Mouse (Mus musculus) midbrain, embryonic 11.5 days (tissue): ENCODE measurements at regions not wholly inside any gene's neighbourhood (a gene's known extent, or its start where the extent isn't known, plus 50 kb on each side); places are given as distances from the start of the nearest gene placed in this dataset.
A peak's percentile ranks its signal among the peaks of the same experiment; 100 is the strongest.

Source experiments
- ATAC-seq: fragments of 200-750 bp; cut with Nextera tagmentation; 2 replicates; pipeline ENCODE4 v1.8.0; 2017; ENCODE audit warnings: moderate TSS enrichment, moderate library complexity; ENCODE audit not compliant: low FRiP score
- DNase-seq: peaks from one replicate; pipeline ENCODE4 v3.0.0; 2015; ENCODE audit warnings: low spot score; ENCODE audit errors: missing footprints
- H3K27ac ChIP-seq: fragments of 300-500 bp; sonication (generic); 2 replicates; pipeline ENCODE4 v1.5.1; 2014; ENCODE audit warnings: low read depth, low read length
- H3K27me3 ChIP-seq: fragments of 300-500 bp; sonication (generic); 2 replicates; pipeline ENCODE4 v1.6.1; 2014; ENCODE audit warnings: mild to moderate bottlenecking, low read length, moderate library complexity, mixed read lengths; ENCODE audit not compliant: control insufficient read depth, insufficient read depth
- H3K36me3 ChIP-seq: fragments of 300-500 bp; sonication (generic); 2 replicates; pipeline ENCODE4 v1.6.1; 2014; ENCODE audit warnings: mild to moderate bottlenecking, low read length, moderate library complexity, mixed read lengths; ENCODE audit not compliant: control insufficient read depth, insufficient read depth
- H3K4me1 ChIP-seq: fragments of 300-500 bp; sonication (generic); 2 replicates; pipeline ENCODE4 v1.6.1; 2014; ENCODE audit warnings: low read length; ENCODE audit not compliant: control insufficient read depth, insufficient read depth
- H3K4me2 ChIP-seq: fragments of 300-500 bp; sonication (generic); 2 replicates; pipeline ENCODE4 v1.6.1; 2014; ENCODE audit warnings: mild to moderate bottlenecking, moderate library complexity
- H3K4me3 ChIP-seq: fragments of 300-500 bp; sonication (generic); 2 replicates; pipeline ENCODE4 v1.5.1; 2014; ENCODE audit warnings: low read depth, low read length
- H3K9ac ChIP-seq: fragments of 300-500 bp; sonication (generic); 2 replicates; pipeline ENCODE4 v1.6.1; 2014; ENCODE audit warnings: low read length
- H3K9me3 ChIP-seq: fragments of 300-500 bp; sonication (generic); 2 replicates; pipeline ENCODE4 v1.6.1; 2016; ENCODE audit warnings: low read length; ENCODE audit not compliant: control insufficient read depth
- WGBS: fragments of 180-500 bp; shearing (Covaris S2); extraction: QIAGEN DNeasy Blood & Tissue Kit; methylation state at CpG from one replicate; pipeline ENCODE4 v1.1.7; 2014; 5-methylcytosine and 5-hydroxymethylcytosine counted together

GRCm38 (mm10) chr3:137762213-137762884 lies 91.0 kb downstream of the Gm21962 start:
- H3K27me3 ChIP-seq = no peaks in the 10 kb centered on the region
- H3K4me2 ChIP-seq = no peak overlapping the region
- no peaks in the 10 kb centered on the region for H3K36me3 ChIP-seq
- no peaks in the 10 kb centered on the region for H3K9me3 ChIP-seq
- DNase-seq (no peak), ATAC-seq (no peak)
- 79% methylated on average over 14 of the region's 14 CpGs for WGBS
- H3K4me3 ChIP-seq = no peak overlapping the region
- no peak overlapping the region for H3K27ac ChIP-seq
- H3K4me1 ChIP-seq = no peaks in the 10 kb centered on the region
- H3K9ac ChIP-seq = no peak overlapping the region

DNA sequence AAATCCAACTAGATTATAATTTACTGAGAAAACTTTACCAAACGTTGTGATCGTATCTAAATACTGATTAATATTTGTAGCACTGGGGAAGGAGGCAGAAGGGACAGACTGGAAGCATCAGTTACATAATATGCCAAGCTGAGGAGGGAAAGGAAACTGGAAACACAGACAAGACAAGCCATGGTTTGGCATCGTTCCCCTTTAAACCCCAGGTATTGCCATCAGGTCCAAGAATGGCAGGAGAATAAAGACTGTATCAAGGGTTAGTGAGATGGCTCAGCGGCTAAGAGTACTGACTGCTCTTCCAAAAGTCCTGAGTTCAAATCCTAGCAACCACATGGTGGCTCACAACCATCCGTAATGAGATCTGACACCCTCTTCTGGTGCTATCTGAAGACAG lies 92.1 kb downstream of the Gm21962 start:
- ATAC-seq (no peak), DNase-seq (no peak)
- Histone ChIP-seq H3K4me2 (no peak overlapping the region), H3K4me1 (no peaks in the 10 kb centered on the region), H3K4me3 (no peak overlapping the region), H3K36me3 (no peaks in the 10 kb centered on the region), H3K27ac (no peak overlapping the region), H3K27me3 (no peaks in the 10 kb centered on the region), H3K9me3 (no peaks in the 10 kb centered on the region), H3K9ac (no peak overlapping the region)
- WGBS = 90% methylated on average over 5 of the region's 5 CpGs

DNA sequence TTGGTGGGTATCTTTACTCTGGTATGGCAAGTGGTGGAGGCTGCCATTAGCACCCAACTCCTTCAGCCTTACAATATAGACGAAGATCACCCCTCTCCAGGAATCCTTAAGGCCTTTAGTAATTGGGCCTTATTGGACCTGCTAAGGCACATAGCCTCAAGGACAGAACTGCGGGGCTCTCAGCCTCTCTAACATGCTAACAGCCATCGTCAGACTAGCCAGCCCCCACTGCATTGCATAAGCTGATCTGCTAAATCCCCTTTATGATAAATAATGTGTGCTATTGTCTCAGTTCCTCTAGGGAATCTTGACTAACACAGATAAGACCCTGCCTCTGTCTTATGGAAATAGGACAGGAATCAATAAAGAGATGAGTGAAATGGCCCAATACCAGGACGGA lies 95.7 kb upstream of the H2afz start:
- peak; percentile 55 for ATAC-seq
- no peak for DNase-seq
- Histone ChIP-seq H3K4me3 (no peak overlapping the region), H3K9ac (no peak overlapping the region), H3K9me3 (no peaks in the 10 kb centered on the region), H3K4me1 (no peaks in the 10 kb centered on the region), H3K4me2 (no peak overlapping the region), H3K27ac (no peak overlapping the region), H3K27me3 (no peaks in the 10 kb centered on the region), H3K36me3 (no peaks in the 10 kb centered on the region)
- WGBS = 67% methylated on average over 4 of the region's 4 CpGs

- peaks cover 6% of the 10 kb centered on the region for H3K4me1 ChIP-seq
- H3K4me3 ChIP-seq = no peak overlapping the region
- no peak overlapping the region for H3K27ac ChIP-seq
- H3K9me3 ChIP-seq = no peaks in the 10 kb centered on the region
- no peaks in the 10 kb centered on the region for H3K36me3 ChIP-seq
- H3K27me3 ChIP-seq = no peaks in the 10 kb centered on the region
- no peak overlapping the region for H3K9ac ChIP-seq
- no peak overlapping the region for H3K4me2 ChIP-seq
- DNase-seq (no peak), ATAC-seq (peak; percentile 27)
- WGBS = 87% methylated on average over 6 of the region's 6 CpGs
Measured at GRCm38 (mm10) chr3:137775076-137775849, 89.0 kb upstream of the H2afz start.

DNA sequence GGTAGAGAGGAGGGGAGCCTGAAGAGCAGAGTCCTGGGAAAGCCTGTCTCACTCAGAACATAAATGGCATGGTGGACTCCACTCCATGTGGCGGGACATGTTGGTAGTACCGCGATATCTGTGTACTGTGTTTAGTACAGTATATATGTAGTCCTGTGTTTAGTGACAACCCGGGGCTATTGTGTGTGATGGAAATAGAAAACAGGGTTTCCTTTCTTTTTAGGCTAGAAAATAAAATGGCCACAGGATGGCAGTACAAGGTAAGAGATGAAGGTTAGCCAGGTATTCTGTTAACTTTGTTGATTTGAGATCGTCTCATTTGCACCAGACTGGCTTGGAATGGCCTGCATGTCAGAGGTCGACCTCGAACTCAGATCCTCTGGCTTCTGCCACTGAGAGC lies 86.2 kb upstream of the H2afz start:
- H3K36me3 ChIP-seq = no peaks in the 10 kb centered on the region
- WGBS = 50% methylated on average over 7 of the region's 7 CpGs
- H3K27ac ChIP-seq = no peak overlapping the region
- H3K4me1 ChIP-seq = peaks cover 7% of the 10 kb centered on the region
- H3K4me2 ChIP-seq = no peak overlapping the region
- H3K4me3 ChIP-seq = no peak overlapping the region
- H3K9me3 ChIP-seq = no peaks in the 10 kb centered on the region
- H3K27me3 ChIP-seq = no peaks in the 10 kb centered on the region
- H3K9ac ChIP-seq = no peak overlapping the region
- peak; percentile 88 for DNase-seq
- peak; percentile 47 for ATAC-seq

DNA sequence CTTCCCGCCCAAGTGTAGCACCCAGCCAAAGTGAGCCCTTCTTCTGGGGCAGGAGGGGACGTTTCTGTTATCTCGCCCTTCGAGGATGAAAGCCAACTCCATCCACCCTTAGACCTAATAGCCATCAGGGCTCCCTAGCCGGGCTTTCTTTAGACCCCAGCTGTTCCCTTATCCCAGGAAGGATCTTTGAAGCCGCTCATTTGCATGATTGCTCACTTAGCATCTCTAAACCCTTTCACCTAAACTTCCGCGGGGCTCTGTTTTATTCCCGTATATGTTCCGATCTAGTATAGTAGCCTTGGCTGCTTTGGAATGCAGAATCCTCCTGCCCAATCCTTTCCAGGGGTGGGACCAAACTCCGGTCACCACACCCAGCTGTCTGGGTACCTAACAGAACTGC lies 84.3 kb upstream of the H2afz start:
- Histone ChIP-seq H3K27ac (no peak overlapping the region), H3K4me2 (0 out of 2 replicates have a peak overlapping the region, but pooled peaks have one; percentile 3), H3K4me3 (no peak overlapping the region), H3K4me1 (peaks cover 20% of the 10 kb centered on the region), H3K9me3 (no peaks in the 10 kb centered on the region), H3K36me3 (no peaks in the 10 kb centered on the region), H3K9ac (peak overlapping the region; percentile 21; the same call in 1 of the 2 replicates), H3K27me3 (no peaks in the 10 kb centered on the region)
- 7% methylated on average over 11 of the region's 11 CpGs for WGBS
- DNase-seq (peak; percentile 87), ATAC-seq (no peak)

DNA sequence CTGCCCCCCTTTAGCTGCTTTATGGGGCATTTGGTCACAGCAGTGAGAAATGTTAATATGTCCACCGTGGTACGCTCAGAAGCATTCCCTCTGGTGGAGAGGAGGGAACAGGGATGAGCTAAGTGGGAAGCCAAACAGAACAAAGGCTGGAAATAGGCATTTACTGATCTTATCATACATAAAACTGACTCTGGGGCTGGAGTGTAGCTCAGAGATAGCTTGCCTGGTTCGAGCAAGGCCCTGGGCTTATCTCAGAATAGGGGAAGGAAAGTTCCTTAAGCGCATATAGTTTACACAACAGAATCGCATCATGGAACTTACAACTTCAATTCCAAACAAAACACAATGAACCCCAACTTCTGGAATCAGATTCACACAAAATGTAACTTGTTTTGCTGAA lies 81.5 kb upstream of the H2afz start:
- ATAC-seq (no peak), DNase-seq (no peak)
- Histone ChIP-seq H3K4me2 (no peak overlapping the region), H3K9ac (no peak overlapping the region), H3K9me3 (no peaks in the 10 kb centered on the region), H3K27ac (no peak overlapping the region), H3K36me3 (no peaks in the 10 kb centered on the region), H3K4me3 (no peak overlapping the region), H3K4me1 (peaks cover 28% of the 10 kb centered on the region), H3K27me3 (no peaks in the 10 kb centered on the region)
- 82% methylated on average over 5 of the region's 5 CpGs for WGBS

- Histone ChIP-seq H3K4me1 (peaks cover 28% of the 10 kb centered on the region), H3K4me3 (no peak overlapping the region), H3K36me3 (no peaks in the 10 kb centered on the region), H3K9ac (no peak overlapping the region), H3K4me2 (no peak overlapping the region), H3K9me3 (no peaks in the 10 kb centered on the region), H3K27ac (peak overlapping the region; percentile 62), H3K27me3 (no peaks in the 10 kb centered on the region)
- WGBS = 26% methylated on average over 7 of the region's 7 CpGs
- DNase-seq = peak; percentile 89
- peak; percentile 76 for ATAC-seq
Measured at GRCm38 (mm10) chr3:137783937-137784911, 80.1 kb upstream of the H2afz start.
